Mouse (Mus musculus): ENCODE measurements around the gene Zfp36l2. TPM values are rescaled to one million over a fixed set of nuclear protein-coding genes. Genes with fewer than 3 reads are reported as not detected.
"Not testable (repeated sequence)": the region's sequence is repeated elsewhere in the genome, so short reads cannot be mapped to it uniquely, and the experiment has no call there.

The Zfp36l2 gene
- polyA plus RNA-seq, 1 experiment from 2014 or later: 5.6 TPM

- H3K4me2 ChIP-seq (ENCODE audit: low read length): no peak overlapping the region
- peaks cover 28% of the 10 kb centered on the region; the same call in 1 of the 2 replicates for H3K36me3 ChIP-seq (ENCODE audit: control insufficient read depth, insufficient read depth, low read length)
- no peaks in the 10 kb centered on the region for H3K4me1 ChIP-seq (ENCODE audit: control insufficient read depth, insufficient read depth, low read length)
- no peak for ATAC-seq
- no peak overlapping the region for H3K9ac ChIP-seq (ENCODE audit: low read length)
- H3K9me3 ChIP-seq (replicated peaks; ENCODE audit: control insufficient read depth, low read length): no peaks in the 10 kb centered on the region
- H3K27me3 ChIP-seq (replicated peaks; ENCODE audit: control insufficient read depth, insufficient read depth, low read length): no peaks in the 10 kb centered on the region
- no peak for DNase-seq (ENCODE audit: low spot score)
- no peak overlapping the region for H3K27ac ChIP-seq (ENCODE audit: low read depth, low read length)
- WGBS: 65% methylated on average over 15 of the region's 15 CpGs
- H3K4me3 ChIP-seq (ENCODE audit: low read depth, low read length): no peak overlapping the region
These were observed 36.6 kb upstream of the Zfp36l2 start for GRCm38 (mm10) chr17:84224217-84224887.

- ATAC-seq; H3K4me3 ChIP-seq (ENCODE audit: low read depth, low read length); H3K27me3 ChIP-seq (replicated peaks; ENCODE audit: control insufficient read depth, insufficient read depth, low read length); H3K27ac ChIP-seq (ENCODE audit: low read depth, low read length); H3K4me2 ChIP-seq (ENCODE audit: low read length); H3K4me1 ChIP-seq (ENCODE audit: control insufficient read depth, insufficient read depth, low read length); H3K9ac ChIP-seq (ENCODE audit: low read length); DNase-seq (ENCODE audit: low spot score); H3K9me3 ChIP-seq (replicated peaks; ENCODE audit: control insufficient read depth, low read length): not testable (repeated sequence)
- H3K36me3 ChIP-seq (ENCODE audit: control insufficient read depth, insufficient read depth, low read length): peaks cover 16% of the 10 kb centered on the region; the same call in 1 of the 2 replicates
- 100% methylated on average over 2 of the region's 2 CpGs for WGBS
These were observed 31.1 kb upstream of the Zfp36l2 start for GRCm38 (mm10) chr17:84218841-84219240.

GRCm38 (mm10) chr17:84217696-84218095 lies 29.9 kb upstream of the Zfp36l2 start:
- no peaks in the 10 kb centered on the region for H3K27me3 ChIP-seq (replicated peaks; ENCODE audit: control insufficient read depth, insufficient read depth, low read length)
- H3K4me1 ChIP-seq (ENCODE audit: control insufficient read depth, insufficient read depth, low read length): no peaks in the 10 kb centered on the region
- DNase-seq (ENCODE audit: low spot score): no peak
- no peaks in the 10 kb centered on the region for H3K9me3 ChIP-seq (replicated peaks; ENCODE audit: control insufficient read depth, low read length)
- WGBS: 82% methylated on average over 3 of the region's 3 CpGs
- H3K27ac ChIP-seq (ENCODE audit: low read depth, low read length): no peak overlapping the region
- no peak overlapping the region for H3K4me3 ChIP-seq (ENCODE audit: low read depth, low read length)
- no peak overlapping the region for H3K4me2 ChIP-seq (ENCODE audit: low read length)
- H3K36me3 ChIP-seq (ENCODE audit: control insufficient read depth, insufficient read depth, low read length): peaks cover 16% of the 10 kb centered on the region; the same call in 1 of the 2 replicates
- no peak for ATAC-seq
- no peak overlapping the region for H3K9ac ChIP-seq (ENCODE audit: low read length)

- Histone ChIP-seq H3K9ac (ENCODE audit: low read length) (no peak overlapping the region), H3K36me3 (ENCODE audit: control insufficient read depth, insufficient read depth, low read length) (peaks cover 12% of the 10 kb centered on the region; the same call in 1 of the 2 replicates), H3K4me3 (ENCODE audit: low read depth, low read length) (no peak overlapping the region), H3K27ac (ENCODE audit: low read depth, low read length) (no peak overlapping the region), H3K4me2 (ENCODE audit: low read length) (no peak overlapping the region), H3K4me1 (ENCODE audit: control insufficient read depth, insufficient read depth, low read length) (no peaks in the 10 kb centered on the region), H3K9me3 (replicated peaks; ENCODE audit: control insufficient read depth, low read length) (no peaks in the 10 kb centered on the region), H3K27me3 (replicated peaks; ENCODE audit: control insufficient read depth, insufficient read depth, low read length) (no peaks in the 10 kb centered on the region)
- no peak for DNase-seq (ENCODE audit: low spot score)
- ATAC-seq: no peak
- WGBS: 76% methylated on average over 6 of the region's 6 CpGs
These were observed 27.7 kb upstream of the Zfp36l2 start for GRCm38 (mm10) chr17:84215264-84215960.

GRCm38 (mm10) chr17:84213464-84213863 lies 25.7 kb upstream of the Zfp36l2 start:
- DNase-seq (ENCODE audit: low spot score): no peak
- no peaks in the 10 kb centered on the region for H3K27me3 ChIP-seq (replicated peaks; ENCODE audit: control insufficient read depth, insufficient read depth, low read length)
- ATAC-seq: no peak
- H3K4me3 ChIP-seq (ENCODE audit: low read depth, low read length): no peak overlapping the region
- WGBS: 93% methylated on average over 3 of the region's 3 CpGs
- H3K27ac ChIP-seq (ENCODE audit: low read depth, low read length): no peak overlapping the region
- H3K36me3 ChIP-seq (ENCODE audit: control insufficient read depth, insufficient read depth, low read length): peaks cover 7% of the 10 kb centered on the region; the same call in 1 of the 2 replicates
- no peaks in the 10 kb centered on the region for H3K4me1 ChIP-seq (ENCODE audit: control insufficient read depth, insufficient read depth, low read length)
- H3K4me2 ChIP-seq (ENCODE audit: low read length): no peak overlapping the region
- no peaks in the 10 kb centered on the region for H3K9me3 ChIP-seq (replicated peaks; ENCODE audit: control insufficient read depth, low read length)
- H3K9ac ChIP-seq (ENCODE audit: low read length): no peak overlapping the region

DNA sequence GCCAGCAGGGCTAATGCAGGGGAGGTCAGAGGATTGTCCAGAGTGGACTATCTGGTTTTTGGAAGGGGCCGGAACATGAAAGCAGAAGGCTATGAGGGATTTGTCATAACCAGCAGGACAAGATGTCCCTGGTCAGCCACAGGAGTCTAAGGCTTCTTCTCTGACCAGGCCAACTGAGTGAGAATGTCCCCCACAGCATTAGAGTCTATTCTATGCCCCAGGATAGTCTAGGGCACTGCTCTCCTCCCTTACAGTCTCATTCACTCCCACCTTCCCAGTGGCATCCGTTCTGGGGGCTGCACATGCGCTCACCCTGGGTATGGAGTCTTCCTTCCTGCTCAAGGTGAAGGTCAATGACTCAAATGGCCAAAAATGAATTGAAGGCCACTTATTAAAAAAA lies 19.9 kb upstream of the Zfp36l2 start:
- Histone ChIP-seq H3K9me3 (replicated peaks; ENCODE audit: control insufficient read depth, low read length) (no peaks in the 10 kb centered on the region), H3K27me3 (replicated peaks; ENCODE audit: control insufficient read depth, insufficient read depth, low read length) (no peaks in the 10 kb centered on the region), H3K4me1 (ENCODE audit: control insufficient read depth, insufficient read depth, low read length) (no peaks in the 10 kb centered on the region), H3K36me3 (ENCODE audit: control insufficient read depth, insufficient read depth, low read length) (no peaks in the 10 kb centered on the region), H3K27ac (ENCODE audit: low read depth, low read length) (no peak overlapping the region), H3K4me2 (ENCODE audit: low read length) (no peak overlapping the region), H3K9ac (ENCODE audit: low read length) (no peak overlapping the region), H3K4me3 (ENCODE audit: low read depth, low read length) (no peak overlapping the region)
- ATAC-seq: no peak
- WGBS: 94% methylated on average over 3 of the region's 3 CpGs
- DNase-seq (ENCODE audit: low spot score): no peak

GRCm38 (mm10) chr17:84206239-84206638 lies 18.5 kb upstream of the Zfp36l2 start:
- H3K9me3 ChIP-seq (replicated peaks; ENCODE audit: control insufficient read depth, low read length): no peaks in the 10 kb centered on the region
- H3K4me2 ChIP-seq (ENCODE audit: low read length): no peak overlapping the region
- ATAC-seq: no peak
- DNase-seq (ENCODE audit: low spot score): peak; percentile 43
- WGBS: 88% methylated on average over 3 of the region's 3 CpGs
- no peak overlapping the region for H3K9ac ChIP-seq (ENCODE audit: low read length)
- H3K36me3 ChIP-seq (ENCODE audit: control insufficient read depth, insufficient read depth, low read length): no peaks in the 10 kb centered on the region
- H3K27me3 ChIP-seq (replicated peaks; ENCODE audit: control insufficient read depth, insufficient read depth, low read length): no peaks in the 10 kb centered on the region
- no peaks in the 10 kb centered on the region for H3K4me1 ChIP-seq (ENCODE audit: control insufficient read depth, insufficient read depth, low read length)
- no peak overlapping the region for H3K27ac ChIP-seq (ENCODE audit: low read depth, low read length)
- H3K4me3 ChIP-seq (ENCODE audit: low read depth, low read length): no peak overlapping the region

GRCm38 (mm10) chr17:84204962-84205361 lies 17.2 kb upstream of the Zfp36l2 start:
- Histone ChIP-seq H3K27ac (ENCODE audit: low read depth, low read length) (no peak overlapping the region), H3K4me2 (ENCODE audit: low read length) (no peak overlapping the region), H3K9ac (ENCODE audit: low read length) (no peak overlapping the region), H3K27me3 (replicated peaks; ENCODE audit: control insufficient read depth, insufficient read depth, low read length) (no peaks in the 10 kb centered on the region), H3K4me3 (ENCODE audit: low read depth, low read length) (no peak overlapping the region), H3K9me3 (replicated peaks; ENCODE audit: control insufficient read depth, low read length) (no peaks in the 10 kb centered on the region), H3K4me1 (ENCODE audit: control insufficient read depth, insufficient read depth, low read length) (no peaks in the 10 kb centered on the region), H3K36me3 (ENCODE audit: control insufficient read depth, insufficient read depth, low read length) (no peaks in the 10 kb centered on the region)
- DNase-seq (ENCODE audit: low spot score) (no peak), ATAC-seq (no peak)
- WGBS: 87% methylated on average over 5 of the region's 5 CpGs

GRCm38 (mm10) chr17:84203340-84203739 lies 15.6 kb upstream of the Zfp36l2 start:
- no peak overlapping the region for H3K27ac ChIP-seq (ENCODE audit: low read depth, low read length)
- H3K27me3 ChIP-seq (replicated peaks; ENCODE audit: control insufficient read depth, insufficient read depth, low read length): no peaks in the 10 kb centered on the region
- H3K4me3 ChIP-seq (ENCODE audit: low read depth, low read length): no peak overlapping the region
- H3K9me3 ChIP-seq (replicated peaks; ENCODE audit: control insufficient read depth, low read length): no peaks in the 10 kb centered on the region
- ATAC-seq (no peak), DNase-seq (ENCODE audit: low spot score) (no peak)
- H3K4me2 ChIP-seq (ENCODE audit: low read length): no peak overlapping the region
- 0 out of 2 replicates have a peak, but pooled peaks cover 2% of the 10 kb centered on the region for H3K36me3 ChIP-seq (ENCODE audit: control insufficient read depth, insufficient read depth, low read length)
- 57% methylated on average over 7 of the region's 7 CpGs for WGBS
- H3K9ac ChIP-seq (ENCODE audit: low read length): no peak overlapping the region
- no peaks in the 10 kb centered on the region for H3K4me1 ChIP-seq (ENCODE audit: control insufficient read depth, insufficient read depth, low read length)

Data from forebrain, embryonic 14.5 days (tissue).